Mouse (Mus musculus) frontal cortex, adult 2 months (tissue): ENCODE results near the gene Adh5. TPM values are rescaled to one million over a fixed set of nuclear protein-coding genes. Genes with fewer than 3 reads are reported as not detected.
A peak's percentile ranks its signal among the peaks of the same experiment; 100 is the strongest.
"Not testable (repeated sequence)": the region's sequence is repeated elsewhere in the genome, so short reads cannot be mapped to it uniquely, and the experiment has no call there.

Experiments
- DNase-seq, 2 experiments: peaks; one replicate each; pipeline ENCODE4 v3.0.0; 2022; ENCODE audit warnings: low spot score in 1 of 2; ENCODE audit errors: extremely low spot score in 1 of 2
- polyA plus RNA-seq: library from polyadenylated mRNA; depleted of rRNA; stranded (reverse); fragments of >200 nt; gene quantifications from 2 replicates; pipeline ENCODE4 v1.2.3, GENCODE M21; 2012

Gene Adh5
- polyA plus RNA-seq, 1 experiment: 69.9 TPM

DNA sequence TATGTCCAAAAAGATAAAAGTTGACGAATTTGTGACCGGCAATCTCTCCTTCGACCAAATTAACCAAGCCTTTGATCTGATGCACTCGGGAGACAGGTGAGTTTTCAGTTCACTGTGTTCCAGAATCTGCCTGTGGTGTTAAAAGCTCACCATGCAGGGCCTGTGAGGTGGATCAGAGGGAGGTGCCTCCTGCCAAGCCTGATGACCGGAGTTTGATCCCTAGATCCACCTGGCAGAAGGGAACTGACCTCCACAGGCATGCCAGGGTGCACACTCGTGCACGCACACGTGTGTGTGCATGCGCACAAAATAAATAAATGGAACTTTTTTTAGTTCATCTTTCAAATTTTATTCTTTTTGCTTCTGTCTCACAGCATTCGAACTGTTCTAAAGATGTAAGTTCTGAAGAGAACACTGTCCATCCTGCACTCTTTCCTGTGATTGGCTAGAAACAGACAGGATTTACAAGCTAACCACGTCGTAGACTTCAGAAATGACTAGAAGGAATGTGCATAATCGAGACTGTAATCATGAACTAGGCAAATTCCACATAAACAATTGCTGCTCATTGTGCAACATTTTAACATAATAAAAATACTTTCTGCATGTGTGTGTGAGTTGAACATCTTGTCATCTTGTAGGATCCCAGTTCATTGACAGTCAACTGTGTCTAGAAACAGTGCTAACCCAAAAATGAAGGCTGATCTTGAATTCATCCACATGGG, 12.0 kb downstream of the Adh5 start:
- DNase-seq: no peak

DNA sequence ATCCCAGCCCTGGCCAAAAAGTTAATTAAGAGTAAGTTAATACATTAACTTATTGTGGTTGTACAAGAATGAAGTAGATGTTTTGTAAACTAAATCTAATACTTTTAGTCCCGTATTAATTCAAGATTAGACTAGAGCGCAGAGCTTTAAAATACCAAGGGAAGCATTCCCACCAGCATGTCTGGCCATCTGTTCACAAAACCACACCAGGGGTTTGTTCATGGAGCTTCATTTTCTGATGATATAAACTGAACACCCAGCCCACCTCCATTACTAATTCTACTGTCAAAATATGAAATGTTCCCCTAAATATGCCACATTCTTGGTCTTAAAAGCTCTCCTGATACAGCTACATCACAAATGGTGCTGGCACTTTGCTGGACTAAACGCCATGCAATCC, 15.5 kb downstream of the Adh5 start:
- DNase-seq: no peak

DNA sequence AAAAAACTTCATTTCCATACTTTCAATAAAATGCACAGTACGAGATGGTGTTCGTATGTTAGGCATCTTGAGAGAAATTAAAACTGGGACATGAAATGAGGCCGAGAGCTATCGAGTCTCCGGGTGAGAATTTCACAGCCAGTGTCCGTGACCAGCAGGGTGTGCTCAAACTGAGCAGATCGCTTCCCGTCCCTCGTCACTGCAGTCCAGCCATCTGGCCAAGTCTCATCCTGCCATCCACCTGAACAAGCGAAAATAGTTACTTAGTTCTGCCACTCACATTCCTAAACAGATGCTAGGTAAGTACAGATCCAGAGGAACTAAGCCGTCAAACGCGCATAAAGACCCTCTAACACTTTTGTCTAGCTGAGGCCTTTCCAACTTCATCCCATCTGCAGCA, 17.4 kb downstream of the Adh5 start:
- peak in 1 of 2 experiments; percentile 60 for DNase-seq

DNA sequence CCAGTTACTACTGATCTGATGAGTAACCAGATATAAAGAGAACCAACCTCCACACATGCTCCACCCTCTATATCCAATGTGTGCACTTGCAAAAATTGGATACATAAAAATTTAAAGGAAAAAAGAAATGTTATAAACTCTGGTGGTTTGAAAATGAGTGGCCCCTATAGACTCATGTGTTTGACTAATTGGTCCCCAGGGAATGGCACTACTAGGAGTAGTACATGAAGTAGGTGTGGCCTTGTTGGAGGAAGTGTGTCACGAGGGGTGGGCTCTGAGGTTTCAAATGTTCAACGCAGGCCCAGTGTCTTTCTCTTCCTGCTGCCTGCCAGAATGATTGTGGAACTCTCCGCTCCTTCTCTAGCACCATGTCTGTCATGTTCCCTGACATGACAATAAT, 18.9 kb downstream of the Adh5 start:
- DNase-seq: no peak

DNA sequence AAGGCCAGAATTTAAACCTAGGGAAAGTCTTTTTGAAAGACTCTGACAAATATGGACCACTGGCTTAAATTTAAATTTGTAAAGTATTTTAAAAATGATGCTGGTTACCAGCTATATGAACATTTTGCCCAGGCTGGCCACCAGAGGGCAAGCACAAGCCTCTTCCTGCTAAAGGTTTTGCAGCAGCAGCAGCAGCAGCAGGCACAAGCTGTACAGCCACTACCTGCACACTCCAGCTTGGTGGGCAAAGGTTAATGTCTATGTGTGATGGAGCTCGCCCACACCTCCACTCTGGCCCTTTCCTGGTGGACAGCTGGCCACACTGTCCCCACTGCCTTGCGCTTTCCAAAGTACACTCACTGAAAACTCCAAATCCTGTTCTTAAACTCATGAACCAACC, 20.2 kb downstream of the Adh5 start:
- no peak for DNase-seq

DNA sequence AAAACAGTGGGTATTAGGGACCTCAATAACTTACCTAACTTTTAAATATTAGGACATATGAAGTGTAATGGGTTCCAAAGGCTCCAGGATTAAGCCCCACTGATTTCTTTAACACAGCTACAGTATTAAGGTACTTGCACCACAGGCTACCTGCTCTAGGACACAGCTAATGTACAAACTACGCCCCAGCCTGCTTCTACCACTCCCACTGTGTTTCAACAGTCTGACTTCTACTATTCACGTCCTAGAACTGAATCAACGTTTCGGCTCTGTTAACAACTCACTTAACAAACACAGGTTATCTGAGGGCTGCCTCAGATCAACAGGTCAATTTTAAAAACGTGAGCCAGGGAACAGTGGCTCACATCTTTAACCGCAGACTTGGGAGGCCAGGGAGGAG, 20.9 kb downstream of the Adh5 start:
- no peak for DNase-seq

DNA sequence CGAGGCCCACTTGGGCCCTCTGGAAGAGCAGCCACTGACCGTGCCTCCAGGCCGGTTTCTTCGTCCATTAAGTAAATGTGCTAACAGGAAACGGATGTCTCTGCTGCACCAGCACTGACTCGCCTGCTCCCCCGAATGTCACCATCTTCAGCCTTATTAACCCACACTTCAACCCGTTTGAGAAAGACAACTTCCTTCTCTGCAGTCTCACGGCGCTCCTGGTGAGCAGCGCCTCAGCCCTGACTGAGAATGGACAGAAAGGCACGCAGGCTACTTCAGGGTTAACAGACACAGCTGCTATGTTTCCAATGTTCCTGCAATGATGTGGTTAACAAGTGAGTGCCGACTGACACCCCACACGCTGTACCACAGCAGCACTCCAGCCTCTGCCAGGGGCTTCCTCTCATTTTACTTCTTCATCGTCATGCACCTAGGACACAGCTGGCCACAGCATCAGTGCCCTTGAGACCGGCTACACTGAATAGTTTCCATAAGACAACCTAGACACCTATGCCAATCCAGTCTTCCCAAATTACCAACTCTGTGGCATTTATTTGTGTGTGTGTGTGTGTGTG, 21.8 kb downstream of the Adh5 start:
- DNase-seq: no peak

DNA sequence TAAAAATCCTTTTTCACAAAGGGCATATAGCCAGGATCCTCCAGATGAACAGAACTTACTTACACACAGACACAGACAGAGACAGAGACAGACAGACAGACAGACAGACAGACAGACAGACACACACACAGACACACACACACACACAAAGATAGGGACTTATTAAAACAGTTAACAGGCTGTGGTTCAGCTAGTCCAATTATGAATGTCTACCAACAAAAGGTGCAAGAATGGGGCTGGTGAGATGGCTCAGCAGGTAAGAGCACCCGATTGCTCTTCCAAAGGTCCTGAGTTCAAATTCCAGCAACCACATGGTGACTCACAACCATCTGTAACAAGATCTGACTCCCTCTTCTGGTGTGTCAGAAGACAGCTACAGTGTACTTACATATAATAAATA, 23.8 kb downstream of the Adh5 start:
- not testable (repeated sequence) for DNase-seq

DNA sequence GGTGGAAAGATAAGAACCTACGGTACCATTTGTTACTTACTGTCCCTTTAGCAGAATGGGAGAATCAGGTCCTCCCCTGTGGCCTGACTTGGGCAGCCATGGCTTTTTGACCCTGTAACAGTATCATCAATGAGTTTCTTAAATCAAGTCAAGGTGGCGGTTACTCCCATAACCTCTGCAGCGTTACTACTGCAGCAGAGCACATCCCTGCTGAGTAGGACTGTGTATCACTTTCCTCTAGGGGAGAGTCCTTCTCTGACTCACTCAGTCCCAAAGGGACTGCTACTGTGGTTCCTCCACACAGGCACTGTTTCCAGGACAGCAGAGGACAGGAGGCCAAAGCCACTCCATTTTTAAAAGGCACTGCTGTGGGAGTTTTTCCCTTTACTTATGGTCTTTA, 28.2 kb downstream of the Adh5 start:
- DNase-seq: no peak

DNA sequence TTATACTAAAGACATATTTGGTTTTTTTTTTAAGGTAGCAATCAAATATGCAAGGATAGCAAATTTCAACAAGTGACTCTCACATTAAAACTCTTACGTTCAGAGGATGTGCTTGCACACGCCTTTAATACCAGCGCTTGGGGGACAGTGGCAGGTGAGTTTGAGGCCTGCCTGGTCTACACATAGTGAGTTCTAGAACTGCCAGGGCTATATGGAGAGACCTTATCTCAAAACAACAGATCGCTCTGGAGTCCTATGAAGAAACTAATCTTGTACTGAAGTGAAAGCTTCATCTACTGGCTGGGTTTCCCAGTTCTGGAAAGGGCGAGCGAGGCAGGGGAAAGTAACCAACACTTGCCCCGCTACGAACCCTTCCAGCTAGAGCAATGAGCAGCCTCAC, 36.6 kb downstream of the Adh5 start:
- DNase-seq: no peak

DNA sequence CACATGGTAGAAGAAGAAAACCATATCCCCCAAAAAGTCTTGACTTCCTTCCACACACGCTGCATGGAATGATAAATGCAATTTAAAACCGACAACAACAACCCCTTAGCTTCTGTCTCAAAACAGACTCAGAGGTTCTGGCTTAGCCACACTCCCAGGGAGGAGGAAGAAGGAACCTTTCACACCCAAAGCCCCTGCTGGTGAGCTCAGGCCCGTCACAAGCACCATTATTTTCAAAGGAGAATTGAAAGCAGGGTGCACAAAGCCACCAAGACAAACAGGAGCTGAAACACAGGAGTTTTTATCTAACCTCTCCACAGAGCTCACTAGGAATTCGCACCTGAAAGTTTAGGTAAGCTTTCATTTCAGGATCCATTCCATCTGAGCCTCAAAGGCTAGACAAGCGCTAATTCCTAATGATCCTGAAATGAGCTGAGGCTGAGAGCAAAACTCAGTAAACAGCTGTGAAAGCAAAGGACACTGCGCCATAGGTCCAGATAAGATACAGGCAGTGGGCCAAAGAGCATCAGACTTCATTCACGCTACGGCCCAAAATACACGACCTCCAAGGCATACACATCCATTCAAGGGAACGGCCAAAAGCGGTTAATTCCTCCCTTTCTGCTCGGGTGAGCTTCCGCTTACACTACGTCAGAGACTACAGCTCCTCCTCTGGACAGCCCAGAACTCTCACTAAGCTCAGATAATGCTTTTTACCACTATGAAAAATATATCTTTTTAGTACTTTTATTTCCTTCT, 38.8 kb downstream of the Adh5 start:
- DNase-seq: no peak

DNA sequence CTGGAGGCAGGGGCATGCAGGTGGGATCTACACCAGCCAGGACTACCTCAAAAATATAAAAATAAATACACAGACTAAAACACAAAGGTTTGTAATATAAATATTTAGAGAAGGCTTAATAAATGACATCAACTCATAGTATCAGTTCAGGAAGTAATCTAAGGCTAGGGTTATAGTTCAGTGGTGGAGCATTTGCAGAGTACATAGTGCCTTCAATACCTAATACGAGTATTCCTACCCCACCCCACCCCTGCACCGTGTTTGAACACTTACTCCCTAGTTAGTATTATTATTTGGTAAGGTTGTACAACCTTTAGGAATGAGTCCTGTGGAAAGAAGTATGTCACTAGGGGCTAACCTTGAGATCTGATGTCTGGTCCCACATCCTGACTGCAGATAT, 40.3 kb downstream of the Adh5 start:
- DNase-seq: no peak

DNA sequence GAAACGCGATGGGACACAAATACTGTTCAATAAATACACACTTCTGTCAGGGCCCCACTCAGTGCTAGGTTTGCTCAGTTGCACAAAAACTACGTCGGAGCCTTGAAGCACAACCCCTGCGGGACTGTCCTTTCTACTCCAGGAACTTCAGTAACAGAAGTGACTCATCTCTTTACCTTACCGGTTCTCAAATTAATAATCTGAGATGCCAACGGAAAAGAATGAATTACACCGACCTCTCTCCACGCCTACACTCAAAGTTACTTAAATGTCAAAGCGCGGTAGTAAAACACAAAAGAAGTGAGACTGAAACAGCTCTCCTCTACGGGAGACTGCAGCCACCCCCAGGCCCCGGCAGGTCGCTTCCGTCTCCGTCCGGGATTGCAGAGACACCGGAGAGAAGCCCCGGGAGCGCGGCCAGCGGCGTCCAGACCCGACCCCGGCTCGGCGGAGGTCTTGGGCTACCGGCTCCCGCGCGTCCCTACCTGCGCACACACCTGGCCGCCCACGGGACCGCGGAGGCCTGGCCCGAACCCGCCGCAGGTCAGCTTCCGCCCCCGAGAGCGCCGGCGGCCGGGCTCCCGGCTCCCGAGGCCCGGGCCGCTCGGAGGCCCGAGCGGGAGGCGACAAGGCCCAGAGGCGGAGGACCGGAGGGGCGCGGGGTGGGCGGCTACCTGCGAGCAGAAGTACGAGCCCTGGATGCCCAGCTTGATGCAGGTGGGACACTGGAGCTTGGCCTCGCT, 45.9 kb downstream of the Adh5 start:
- peak in 1 of 2 experiments; percentile 28 for DNase-seq

DNA sequence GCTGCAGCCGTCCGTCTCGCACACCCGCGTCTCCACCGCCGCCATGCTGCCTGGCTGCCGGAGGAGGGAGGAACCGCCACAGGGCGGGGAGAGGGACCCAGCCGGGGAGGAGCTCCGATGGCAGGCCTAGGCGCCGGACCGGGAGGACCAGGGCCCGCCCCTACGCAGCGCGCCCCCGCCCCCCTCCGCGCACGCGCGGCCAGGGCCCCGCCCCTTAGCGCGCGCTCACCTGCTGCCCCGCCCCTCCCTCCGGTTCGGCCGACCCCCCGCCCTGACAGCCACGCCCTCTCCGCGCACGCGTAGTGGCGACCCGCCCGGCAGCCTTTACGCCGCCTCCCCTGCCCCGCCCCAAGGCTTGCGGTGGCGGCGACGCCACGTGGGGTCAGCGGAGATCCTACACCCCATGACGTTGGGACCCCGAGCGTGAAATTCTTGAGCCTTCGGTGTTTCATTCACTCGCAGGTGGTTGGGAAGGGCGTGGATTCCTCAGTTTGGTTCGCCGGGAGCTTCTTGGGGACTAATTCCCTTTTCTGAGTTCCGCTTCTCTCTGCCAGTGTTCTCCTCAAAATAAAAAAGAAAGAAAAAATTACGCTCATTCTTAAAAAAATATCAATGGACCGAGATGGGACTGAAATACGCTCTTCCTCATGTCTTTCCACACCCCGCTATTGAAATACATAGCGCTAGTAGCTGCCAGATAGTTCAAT, 46.6 kb downstream of the Adh5 start, which contains the start of gene Metap1:
Metap1 (minus strand) TSS at position 189 of the 707 bp plus-strand sequence.
- peak; percentile 85 to 93 for DNase-seq

DNA sequence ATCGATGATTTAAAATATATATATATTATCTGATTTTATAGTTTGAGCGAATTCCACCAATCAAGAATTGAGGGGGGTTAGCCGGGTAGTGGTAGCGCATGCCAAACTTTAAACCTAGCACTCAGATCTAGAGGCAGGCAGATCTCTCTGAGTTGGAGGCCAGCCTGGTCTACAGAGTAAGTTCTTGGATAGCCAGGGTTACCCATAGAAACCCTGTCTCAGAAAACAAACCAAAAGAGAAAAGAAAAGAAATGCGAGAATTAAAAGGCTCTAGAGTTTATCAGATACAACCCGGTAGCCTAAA, 47.1 kb downstream of the Adh5 start:
- DNase-seq: no peak

DNA sequence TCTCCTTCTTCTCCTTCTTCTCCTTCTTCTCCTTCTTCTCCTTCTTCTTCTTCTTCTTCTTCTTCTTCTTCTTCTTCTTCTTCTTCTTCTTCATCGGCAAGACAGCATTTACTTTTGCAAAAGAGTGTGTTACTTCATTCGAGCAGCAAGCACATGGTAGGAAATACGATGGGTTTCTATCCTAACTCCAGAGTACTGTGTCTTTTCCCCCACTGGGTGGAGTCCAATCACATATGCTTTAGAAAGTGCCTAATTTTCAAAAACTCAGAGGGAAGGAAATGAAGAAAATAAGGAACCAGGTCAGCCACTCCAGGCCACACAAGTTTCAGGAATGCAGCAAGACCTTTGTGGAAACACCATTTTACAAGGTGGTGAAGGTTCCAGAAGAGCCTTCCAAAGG, 50.8 kb downstream of the Adh5 start:
- no peak for DNase-seq

DNA sequence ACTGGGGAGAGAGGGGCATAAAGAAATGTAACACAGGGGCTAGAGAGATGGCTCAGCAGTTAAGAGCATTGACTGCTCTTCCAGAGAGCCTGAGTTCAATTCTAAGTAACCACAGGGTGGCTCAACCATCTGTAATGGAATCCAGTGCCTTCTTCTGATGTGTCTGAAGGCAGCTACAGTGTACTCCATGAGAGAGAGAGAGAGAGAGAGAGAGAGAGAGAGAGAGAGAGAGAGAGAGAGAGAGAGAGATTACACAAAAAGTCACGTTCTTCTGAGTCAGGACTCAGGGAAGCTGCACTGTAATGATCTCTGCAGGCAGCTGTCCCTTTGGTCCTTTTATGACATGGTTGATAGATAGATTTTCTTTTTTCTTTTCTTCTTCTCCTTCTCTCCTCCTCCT, 51.7 kb downstream of the Adh5 start:
- DNase-seq: no peak

DNA sequence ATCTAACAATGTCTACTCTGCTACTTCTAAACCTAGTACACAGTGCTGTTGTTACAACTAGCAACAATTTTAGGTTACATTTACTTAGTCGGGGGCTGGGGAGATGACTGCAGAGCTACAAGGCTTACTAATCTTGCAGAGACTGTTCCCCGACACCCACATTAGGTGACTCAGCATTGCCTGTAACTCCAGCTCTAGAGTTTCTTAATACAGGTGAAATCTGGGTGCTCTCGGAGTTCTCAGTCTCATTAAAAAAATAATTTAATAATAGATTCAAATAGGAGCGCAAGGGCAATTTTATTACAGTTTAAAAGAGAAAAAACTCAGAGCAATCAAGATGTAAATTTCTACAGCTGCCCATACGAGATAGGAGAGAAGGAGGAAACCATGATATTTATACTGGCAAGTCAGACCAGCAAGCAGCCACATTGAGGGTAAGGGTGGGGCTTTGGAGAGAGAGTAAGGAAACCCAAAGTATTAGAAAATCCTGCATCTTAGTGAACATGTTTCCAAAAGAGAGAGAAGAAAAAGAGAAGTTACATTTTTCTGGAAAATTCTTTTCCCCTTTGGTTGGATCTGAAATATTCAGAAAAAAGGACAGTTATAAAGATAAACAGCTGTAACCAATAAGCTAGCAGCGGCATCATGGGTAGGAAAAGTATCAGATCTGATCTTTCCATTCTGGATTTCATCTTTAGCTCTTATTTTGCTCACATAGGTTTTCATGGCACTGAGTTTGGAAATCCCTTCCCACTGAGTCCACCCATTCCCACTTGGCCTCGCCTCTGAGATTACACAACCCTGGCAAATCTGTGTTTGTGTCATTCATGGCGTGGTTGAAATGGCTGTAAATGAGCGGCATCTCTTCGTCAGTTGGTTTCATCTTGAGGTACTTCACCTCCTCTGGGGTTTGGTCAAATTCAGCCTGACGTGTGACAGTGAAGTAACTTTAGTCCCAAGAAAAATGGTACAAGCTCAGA, 52.6 kb downstream of the Adh5 start:
- peak in 1 of 2 experiments; percentile 57 for DNase-seq

DNA sequence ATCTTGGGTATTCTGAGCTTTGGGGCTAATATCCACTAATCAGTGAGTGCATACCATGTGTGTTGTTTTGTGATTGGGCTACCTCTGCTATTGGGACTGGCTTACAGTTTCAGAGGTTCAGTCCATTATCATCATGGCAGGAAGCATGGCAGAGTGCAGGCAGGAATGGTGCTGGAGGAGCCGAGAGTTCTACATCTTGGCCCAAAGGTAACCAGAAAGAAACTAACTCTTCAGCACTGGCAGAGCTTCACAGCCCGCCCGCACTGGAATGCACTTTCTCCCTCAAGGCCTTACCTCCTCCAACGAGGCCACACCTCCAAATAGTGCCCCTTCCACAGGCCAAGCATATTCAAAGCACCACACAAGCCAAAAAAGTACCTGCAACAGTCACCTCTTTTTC, 55.8 kb downstream of the Adh5 start:
- no peak for DNase-seq
